Mouse (Mus musculus) hematopoietic multipotent progenitor cell, adult 10-12 weeks (in vitro differentiated cells): ENCODE data around the gene Ociad1. TPM values are rescaled to one million over a fixed set of nuclear protein-coding genes. Genes with fewer than 3 reads are reported as not detected.

Experiments used
- polyA plus RNA-seq: library from polyadenylated mRNA; stranded (reverse); fragments of >175 nt; gene quantifications from 2 replicates; pipeline ENCODE4 v1.2.3, GENCODE M21; 2012; ENCODE audit warnings: low replicate concordance

Gene Ociad1
- 17.3 and 108 TPM in 2 replicates for polyA plus RNA-seq

DNA sequence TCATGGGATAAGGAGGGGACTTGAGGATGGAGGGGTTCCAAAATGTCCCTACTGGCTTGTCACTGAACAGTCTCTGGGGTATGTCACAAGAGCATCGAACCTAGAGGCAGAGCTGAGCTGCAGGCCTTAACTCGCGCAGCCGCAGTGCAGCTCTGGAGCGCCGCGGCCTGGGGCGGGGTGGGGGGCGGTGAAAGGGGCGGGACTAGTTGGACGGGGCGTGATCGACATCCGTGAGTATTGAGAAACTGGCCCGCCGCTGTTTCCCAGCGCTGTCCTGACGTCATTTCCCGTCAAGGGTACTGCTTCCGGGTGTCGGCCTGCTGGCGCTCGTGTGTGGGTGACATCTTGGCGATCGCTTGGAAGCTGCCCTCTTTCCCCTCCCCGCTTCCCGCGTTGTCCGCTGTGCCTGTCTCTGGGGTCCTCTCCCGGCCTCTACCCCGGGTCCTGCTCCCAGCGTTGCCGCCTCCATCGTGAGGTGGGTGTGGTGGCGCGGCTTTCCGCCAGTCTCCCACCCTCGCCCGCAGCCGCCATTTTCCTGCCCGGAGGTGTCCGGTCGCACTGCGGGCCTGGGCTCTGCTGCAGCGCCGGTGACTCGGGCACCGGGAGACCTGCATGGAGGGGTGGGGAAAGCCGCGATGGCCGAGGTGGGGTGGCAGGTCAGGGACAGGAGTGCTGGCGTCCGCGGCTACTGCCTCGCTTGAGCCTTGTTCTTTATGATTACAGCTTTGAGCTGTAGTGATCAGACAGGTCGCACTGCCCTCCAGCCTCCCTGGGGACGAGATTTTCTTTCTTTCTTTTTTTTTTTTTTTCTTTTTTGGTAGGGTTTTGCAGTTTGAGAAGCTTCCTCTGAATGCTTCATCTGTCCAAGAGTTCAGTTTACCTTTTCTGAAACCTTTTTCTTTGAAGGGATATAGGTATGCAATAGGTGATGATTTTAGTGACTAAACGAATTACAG is at the start of gene Ociad1:
Gene Ociad1 (plus strand): TSS at position 283 of the 956 bp plus-strand sequence.

DNA sequence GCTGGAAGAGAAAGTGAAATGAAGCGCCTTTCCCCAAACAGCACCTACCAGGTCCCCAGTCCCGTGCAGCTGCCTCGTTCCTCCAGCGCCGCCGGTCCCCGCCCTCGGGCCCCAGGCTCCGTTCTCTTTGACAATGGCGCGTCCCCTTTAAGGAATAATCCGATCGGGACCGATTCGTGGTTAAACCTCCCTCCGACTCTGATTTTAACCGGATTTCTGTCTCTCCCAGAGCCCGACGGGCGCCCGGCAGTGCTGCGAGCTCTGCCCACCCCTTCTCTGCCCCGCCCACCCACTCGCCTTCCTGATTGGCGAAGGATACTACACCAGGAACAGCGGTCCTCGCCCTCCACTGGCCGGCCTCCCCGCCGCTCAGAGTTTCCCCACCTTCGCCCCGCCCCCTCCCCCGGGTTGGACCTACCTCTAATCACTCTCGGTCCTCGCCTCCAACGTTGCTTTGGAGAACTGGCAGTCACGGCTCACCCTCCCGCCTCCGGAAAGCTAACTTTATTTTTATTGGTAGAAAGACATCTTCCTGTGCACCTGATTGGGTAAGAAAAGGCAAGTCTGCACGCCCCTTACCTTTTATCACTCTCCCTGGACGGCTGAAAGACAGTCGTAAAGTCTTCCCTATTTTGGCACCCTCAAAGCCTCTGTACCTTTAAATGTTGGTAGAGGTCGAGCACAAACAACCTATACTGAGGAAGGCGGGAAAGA is 36.1 kb upstream of the Ociad1 start, which contains the start of gene Fryl:
Gene Fryl (minus strand): TSS at position 268 of the 714 bp plus-strand sequence.

DNA sequence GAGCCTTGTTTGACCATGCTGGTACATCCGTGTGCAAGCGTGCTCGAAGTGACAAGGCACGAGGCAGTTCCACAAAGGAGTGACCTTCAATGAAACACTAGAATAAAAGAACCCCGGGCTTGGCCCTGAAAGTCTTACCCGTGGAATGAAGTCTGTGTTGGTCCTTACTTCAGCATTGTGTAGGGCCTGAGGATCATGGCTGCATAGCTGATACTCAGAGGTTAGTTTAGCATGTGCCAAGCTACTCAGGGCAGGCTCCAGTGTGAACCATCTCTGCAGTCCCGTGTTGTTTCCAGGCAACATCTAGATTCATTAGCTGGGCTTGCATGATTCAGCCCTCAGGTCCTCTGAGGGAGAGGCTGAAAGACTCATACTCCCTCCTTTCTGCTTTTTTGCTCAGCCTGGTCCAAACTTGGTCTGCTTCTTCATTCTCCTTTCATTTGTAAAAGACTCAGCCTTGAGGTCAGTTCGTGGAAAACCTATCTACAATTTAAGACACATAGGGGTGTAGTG is 48.2 kb downstream of the Ociad1 start, which contains the start of gene Ociad2:
Gene Ociad2 (minus strand): TSS at position 306 of the 513 bp plus-strand sequence.

Other genes starting within 250 kb of the Ociad1 start
- gene Fryl, start 36.2 kb upstream of the Ociad1 start, polyA plus RNA-seq = 142 and 166 TPM in 2 replicates
- not detected in 2 replicates for gene Ociad2, start 48.2 kb downstream of the Ociad1 start, polyA plus RNA-seq
- gene Cwh43, start 113.3 kb downstream of the Ociad1 start, polyA plus RNA-seq = not detected in 2 replicates
- gene Dcun1d4, start 188.2 kb downstream of the Ociad1 start, polyA plus RNA-seq = 7.2 and 14.5 TPM in 2 replicates